Comparison of ENCODE assay signal across 8 mouse cellular contexts in genomic region chr9:121314541-121315152, GRCm38 (mm10). TPM values are rescaled to one million over a fixed set of nuclear protein-coding genes. Genes with fewer than 3 reads are reported as not detected.
DNase-seq lines count a peak whose midpoint lies in the region; ATAC-seq and TF ChIP-seq lines count a peak whose summit lies in the region.

No protein-coding gene starts in this region.

- DNase-seq in spleen, adult 2 months (ENCODE audit: low read depth in 1 of 2, low spot score in 2 of 2) = no peak
- DNase-seq in spleen, adult 12 weeks (ENCODE audit: low spot score) = no peak
- no peak for DNase-seq in hindbrain, embryonic 14.5 days (ENCODE audit: low spot score)
- no peak for DNase-seq in right cerebral cortex, postnatal 14 days
- DNase-seq in c-Kit-positive CD71-positive TER-119-positive erythroid progenitor cells, embryonic 14.5 days (ENCODE audit: low spot score) = no peak

- TF ChIP-seq CTCF in spleen, adult 2 months (IDR thresholded peaks at IDR 0.05; ENCODE audit: extremely low read depth, insufficient read depth, insufficient read length, insufficient replicate concordance) = no peak

- H3K9me3 ChIP-seq in forebrain, embryonic 12.5 days = no peaks in the 10 kb centered on the region
- no peaks in the 10 kb centered on the region for H3K9me3 ChIP-seq in hindbrain, embryonic 14.5 days (ENCODE audit: control insufficient read depth, low read length)
- H3K9me3 ChIP-seq in lung, embryonic 16.5 days (ENCODE audit: control insufficient read depth, low read length) = no peaks in the 10 kb centered on the region
- H3K9me3 ChIP-seq in neural tube, embryonic 15.5 days (replicated peaks) = no peaks in the 10 kb centered on the region

- H3K4me1 ChIP-seq in spleen, adult 2 months (ENCODE audit: control insufficient read depth, insufficient read depth, insufficient read length) = peaks cover 31% of the 10 kb centered on the region
- peaks cover 84% of the 10 kb centered on the region for H3K4me1 ChIP-seq in forebrain, embryonic 12.5 days
- H3K4me1 ChIP-seq in hindbrain, embryonic 14.5 days (replicated peaks; ENCODE audit: control insufficient read depth, insufficient read depth, low read length) = peaks cover 66% of the 10 kb centered on the region
- peaks cover 44% of the 10 kb centered on the region for H3K4me1 ChIP-seq in lung, embryonic 16.5 days (replicated peaks; ENCODE audit: control insufficient read depth, insufficient read depth, low read length)
- peaks cover 63% of the 10 kb centered on the region for H3K4me1 ChIP-seq in neural tube, embryonic 15.5 days

- peak overlapping the region; percentile 84 for H3K27ac ChIP-seq in spleen, adult 2 months (ENCODE audit: insufficient read depth, low read length)
- H3K27ac ChIP-seq in forebrain, embryonic 12.5 days = peak overlapping the region; percentile 98
- peak overlapping the region; percentile 87 for H3K27ac ChIP-seq in hindbrain, embryonic 14.5 days
- peak overlapping the region; percentile 97 for H3K27ac ChIP-seq in lung, embryonic 16.5 days (ENCODE audit: low read length)
- H3K27ac ChIP-seq in neural tube, embryonic 15.5 days (replicated peaks) = peak overlapping the region; percentile 87

- peak overlapping the region; percentile 56 for H3K9ac ChIP-seq in forebrain, embryonic 12.5 days
- peak overlapping the region; percentile 55 for H3K9ac ChIP-seq in hindbrain, embryonic 14.5 days
- peak overlapping the region; percentile 60 for H3K9ac ChIP-seq in lung, embryonic 16.5 days (ENCODE audit: low read length)
- peak overlapping the region; percentile 11; the same call in 1 of the 2 replicates for H3K9ac ChIP-seq in neural tube, embryonic 15.5 days (replicated peaks)

- 4% methylated on average over 14 of the region's 14 CpGs for WGBS in spleen, adult 2 months
- 12% methylated on average over 14 of the region's 14 CpGs for WGBS in forebrain, embryonic 12.5 days
- 14% methylated on average over 14 of the region's 14 CpGs for WGBS in hindbrain, embryonic 14.5 days
- 13% methylated on average over 14 of the region's 14 CpGs for WGBS in lung, embryonic 16.5 days
- 12% methylated on average over 14 of the region's 14 CpGs for WGBS in neural tube, embryonic 15.5 days

- peak overlapping the region; percentile 58 for H3K4me2 ChIP-seq in forebrain, embryonic 12.5 days
- peak overlapping the region; percentile 49 for H3K4me2 ChIP-seq in hindbrain, embryonic 14.5 days (replicated peaks)
- peak overlapping the region; percentile 60 for H3K4me2 ChIP-seq in lung, embryonic 16.5 days (ENCODE audit: low read depth, low read length)
- peak overlapping the region; percentile 57 for H3K4me2 ChIP-seq in neural tube, embryonic 15.5 days

- peak overlapping the region; percentile 51; the same call in 1 of the 2 replicates for H3K4me3 ChIP-seq in spleen, adult 2 months (ENCODE audit: extremely low read depth, insufficient read depth, insufficient read length)
- H3K4me3 ChIP-seq in forebrain, embryonic 12.5 days (replicated peaks) = peak overlapping the region; percentile 14
- peak overlapping the region; percentile 12 for H3K4me3 ChIP-seq in hindbrain, embryonic 14.5 days (replicated peaks; ENCODE audit: low read length)
- H3K4me3 ChIP-seq in lung, embryonic 16.5 days (ENCODE audit: low read length) = peak overlapping the region; percentile 36
- peak overlapping the region; percentile 13; the same call in 1 of the 2 replicates for H3K4me3 ChIP-seq in neural tube, embryonic 15.5 days (replicated peaks)

- TF ChIP-seq POLR2A in spleen, adult 2 months (IDR thresholded peaks at IDR 0.05; ENCODE audit: low read depth, low read length) = no peak

- peaks cover 1% of the 10 kb centered on the region; the same call in 1 of the 2 replicates for H3K36me3 ChIP-seq in spleen, adult 2 months (ENCODE audit: control insufficient read depth, insufficient read depth, low read length)
- H3K36me3 ChIP-seq in forebrain, embryonic 12.5 days (replicated peaks) = peaks cover 8% of the 10 kb centered on the region; the same call in 1 of the 2 replicates
- 0 out of 2 replicates have a peak, but pooled peaks cover 3% of the 10 kb centered on the region for H3K36me3 ChIP-seq in hindbrain, embryonic 14.5 days (replicated peaks; ENCODE audit: control insufficient read depth, insufficient read depth)
- 0 out of 2 replicates have a peak, but pooled peaks cover 3% of the 10 kb centered on the region for H3K36me3 ChIP-seq in lung, embryonic 16.5 days (ENCODE audit: control insufficient read depth, insufficient read depth, low read length)
- H3K36me3 ChIP-seq in neural tube, embryonic 15.5 days = no peaks in the 10 kb centered on the region

- H3K27me3 ChIP-seq in spleen, adult 2 months (ENCODE audit: control insufficient read depth, insufficient read depth, low read length) = no peaks in the 10 kb centered on the region
- H3K27me3 ChIP-seq in forebrain, embryonic 12.5 days = no peaks in the 10 kb centered on the region
- H3K27me3 ChIP-seq in hindbrain, embryonic 14.5 days (ENCODE audit: control insufficient read depth, insufficient read depth, low read length) = no peaks in the 10 kb centered on the region
- H3K27me3 ChIP-seq in lung, embryonic 16.5 days (ENCODE audit: control insufficient read depth, insufficient read depth, low read depth, low read length) = no peaks in the 10 kb centered on the region
- no peaks in the 10 kb centered on the region for H3K27me3 ChIP-seq in neural tube, embryonic 15.5 days (replicated peaks)

- no peak for ATAC-seq in forebrain, embryonic 12.5 days (ENCODE audit: low FRiP score)
- ATAC-seq in hindbrain, embryonic 14.5 days (ENCODE audit: low FRiP score) = no peak
- ATAC-seq in lung, embryonic 16.5 days (ENCODE audit: low read depth) = peak; percentile 74
- ATAC-seq in neural tube, embryonic 15.5 days (ENCODE audit: low FRiP score) = 0 out of 2 replicates have a peak, but pooled peaks have one; percentile 21

RNA-seq across cellular contexts. Expression of gene Trak1, which starts 17.3 kb away (rescaled TPM):
- polyA plus RNA-seq in spleen, adult 2 months (2012; rRNA removed) = 31.0 and 43.6 TPM in 2 replicates
- polyA plus RNA-seq in forebrain, embryonic 12.5 days (2016; fragmentation: Nextera tagmentation; extraction: Ambion mirVana) = 41.2 and 45.3 TPM in 2 replicates
- polyA plus RNA-seq in hindbrain, embryonic 14.5 days (2014; fragmentation: Nextera tagmentation; extraction: Ambion mirVana) = 63.0 and 65.9 TPM in 2 replicates
- polyA plus RNA-seq in lung, embryonic 16.5 days (2015; fragmentation: Nextera tagmentation; extraction: Ambion mirVana) = 27.1 and 29.2 TPM in 2 replicates
- 50.9 and 52.9 TPM in 2 replicates for polyA plus RNA-seq in neural tube, embryonic 15.5 days (2015; fragmentation: Nextera tagmentation; extraction: Ambion mirVana)

RNA-seq across cellular contexts. Expression of gene Ulk4, which starts 37.6 kb away (rescaled TPM):
- 0.39 and 0.48 TPM in 2 replicates for polyA plus RNA-seq in spleen, adult 2 months (2012; rRNA removed)
- 179 and 182 TPM in 2 replicates for polyA plus RNA-seq in forebrain, embryonic 12.5 days (2016; fragmentation: Nextera tagmentation; extraction: Ambion mirVana)
- 50.0 and 65.6 TPM in 2 replicates for polyA plus RNA-seq in hindbrain, embryonic 14.5 days (2014; fragmentation: Nextera tagmentation; extraction: Ambion mirVana)
- polyA plus RNA-seq in lung, embryonic 16.5 days (2015; fragmentation: Nextera tagmentation; extraction: Ambion mirVana) = 147 and 155 TPM in 2 replicates
- 62.5 and 71.2 TPM in 2 replicates for polyA plus RNA-seq in neural tube, embryonic 15.5 days (2015; fragmentation: Nextera tagmentation; extraction: Ambion mirVana)

Comparison
In these comparisons a context has a peak if more than half of its experiments do, and no peak if none do; other contexts are left out.
1. ATAC-seq: peak in lung, embryonic 16.5 days (single experiment) and neural tube, embryonic 15.5 days (single experiment); none in forebrain, embryonic 12.5 days (single experiment) and hindbrain, embryonic 14.5 days (single experiment).
2. RNA of gene Ulk4, which starts 37.6 kb away (polyA plus RNA-seq): 179 to 182 TPM in forebrain, embryonic 12.5 days, 147 to 155 TPM in lung, embryonic 16.5 days, 50.0 to 65.6 TPM in hindbrain, embryonic 14.5 days and 62.5 to 71.2 TPM in neural tube, embryonic 15.5 days; 0.39 to 0.48 TPM in spleen, adult 2 months; every median in the first group is over 10 times any median in the second.
3. Peak in every context shown above with its lines, with median percentiles within 50 percentile points of each other: H3K27ac ChIP-seq, H3K4me3 ChIP-seq, H3K4me2 ChIP-seq and H3K9ac ChIP-seq.